Mouse (Mus musculus): ENCODE results near the gene Dhx35.

DNA sequence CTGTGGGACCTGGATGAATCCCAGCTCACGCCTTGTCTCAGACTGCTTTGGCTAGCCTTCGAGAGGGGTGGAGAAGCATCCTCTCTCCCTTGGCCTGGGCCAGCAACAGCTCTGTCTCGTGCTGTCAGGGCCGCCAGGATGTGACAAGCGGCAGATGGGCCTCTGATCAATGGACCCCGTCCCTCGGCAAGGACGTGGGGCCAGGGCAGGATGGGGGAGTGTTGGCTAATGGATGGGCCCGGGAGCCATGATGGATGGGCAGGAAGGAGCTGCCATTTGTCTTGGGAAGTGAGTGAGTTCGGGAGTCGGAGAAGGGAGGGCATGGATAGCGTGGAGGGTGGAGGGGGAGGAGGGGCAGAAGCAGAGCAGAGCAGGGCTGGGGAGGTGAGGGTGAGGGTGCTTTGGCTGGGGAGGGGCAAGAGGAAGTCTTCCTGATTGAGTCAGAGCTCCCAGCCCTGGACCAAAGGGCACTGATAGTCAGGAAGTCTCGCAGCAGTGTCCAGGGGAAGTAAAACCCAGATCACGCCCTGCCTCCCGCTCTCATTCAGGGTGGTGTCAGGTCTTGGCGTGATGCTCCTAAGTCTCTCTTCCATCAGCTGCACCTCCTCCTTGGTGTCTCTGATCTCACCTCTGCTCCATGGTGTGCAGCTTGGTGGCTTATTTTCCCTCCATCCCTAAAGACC lies 98.7 kb downstream of the Dhx35 start:
- TF ChIP-seq CTCF (IDR thresholded peaks at IDR 0.05; ENCODE audit: low read depth) (no peak), EP300 (IDR thresholded peaks at IDR 0.05; ENCODE audit: low read depth) (no peak)
